Mouse (Mus musculus) inflammation-experienced regulatory T-cells (primary cell): ENCODE results near the gene Taar7f. TPM values are rescaled to one million over a fixed set of nuclear protein-coding genes. Genes with fewer than 3 reads are reported as not detected.

Source experiments
- polyA plus RNA-seq, 2 experiments: library from polyadenylated mRNA; unstranded; fragments of 100-300 nt; shearing (Covaris generic); gene quantifications; one replicate each; pipeline ENCODE4 v1.2.1; 2017

Gene Taar7f
- polyA plus RNA-seq: not detected

GRCm38 (mm10) chr10:24049210-24049609 is at the start of gene Taar7f:
TSS of gene Taar7f (plus strand) at chr10:24049510.

DNA sequence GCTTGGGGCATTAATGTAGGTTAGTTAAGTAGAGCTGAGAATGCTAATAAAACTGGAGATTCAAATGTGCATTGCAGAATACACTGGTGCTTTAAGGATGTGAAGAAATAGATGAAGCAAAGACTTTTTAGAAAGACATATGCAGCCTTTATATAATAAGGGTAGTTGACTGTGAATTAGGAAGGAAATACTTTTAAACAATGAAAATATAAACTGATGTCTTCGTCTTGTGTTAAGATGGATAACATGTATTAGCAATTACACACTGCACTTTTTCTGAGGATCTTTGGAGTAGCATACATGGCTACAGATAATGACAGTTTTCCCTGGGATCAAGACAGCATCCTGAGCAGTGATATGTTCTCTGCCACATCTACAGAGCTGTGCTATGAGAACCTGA is 49.7 kb upstream of the Taar7f start, which contains the start of gene Taar7b:
Gene Taar7b (plus strand): TSS at position 301 of the 400 bp plus-strand sequence.

GRCm38 (mm10) chr10:24026922-24027321 is 22.4 kb upstream of the Taar7f start, which contains the start of gene Taar7d:
TSS of gene Taar7d (plus strand) at chr10:24027222.

DNA sequence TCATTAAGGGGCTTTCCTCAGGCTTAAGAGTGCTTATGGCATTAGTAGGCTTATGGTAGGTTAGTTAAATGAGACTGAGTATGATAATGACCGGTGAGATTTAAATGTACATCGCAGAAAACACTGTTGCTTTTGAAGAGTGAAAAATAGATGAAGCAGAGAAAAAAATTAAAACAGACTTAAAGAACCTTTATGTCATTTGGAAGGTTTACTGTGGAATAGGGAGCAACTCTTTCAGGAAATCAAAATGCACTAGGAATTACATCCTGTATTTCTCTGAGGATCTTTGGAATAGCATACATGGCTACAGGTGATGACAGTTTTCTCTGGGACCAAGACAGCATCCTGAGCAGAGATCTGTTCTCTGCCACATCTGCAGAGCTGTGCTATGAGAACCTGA is 12.0 kb upstream of the Taar7f start, which contains the start of gene Taar7e:
Gene Taar7e (plus strand): TSS at position 301 of the 400 bp plus-strand sequence.

DNA sequence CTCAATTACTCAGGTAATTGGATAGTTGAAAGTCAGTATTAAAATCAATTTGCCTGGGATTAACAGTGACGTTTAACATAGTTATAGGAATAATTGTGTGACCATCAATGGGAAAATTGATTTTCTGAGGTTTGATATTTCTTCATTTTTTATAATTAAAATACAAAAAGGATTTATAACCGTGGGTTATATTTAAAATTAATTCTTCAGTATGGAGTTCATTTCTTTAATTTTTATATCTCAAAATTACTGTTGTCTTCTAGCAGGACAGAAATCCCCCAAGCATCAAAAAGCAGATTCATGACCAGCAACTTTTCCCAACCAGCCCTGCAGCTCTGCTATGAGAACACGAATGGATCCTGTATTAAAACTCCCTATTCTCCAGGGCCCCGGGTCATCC is 26.9 kb downstream of the Taar7f start, which contains the start of gene Taar8a:
Gene Taar8a (plus strand): TSS at position 301 of the 400 bp plus-strand sequence.

DNA sequence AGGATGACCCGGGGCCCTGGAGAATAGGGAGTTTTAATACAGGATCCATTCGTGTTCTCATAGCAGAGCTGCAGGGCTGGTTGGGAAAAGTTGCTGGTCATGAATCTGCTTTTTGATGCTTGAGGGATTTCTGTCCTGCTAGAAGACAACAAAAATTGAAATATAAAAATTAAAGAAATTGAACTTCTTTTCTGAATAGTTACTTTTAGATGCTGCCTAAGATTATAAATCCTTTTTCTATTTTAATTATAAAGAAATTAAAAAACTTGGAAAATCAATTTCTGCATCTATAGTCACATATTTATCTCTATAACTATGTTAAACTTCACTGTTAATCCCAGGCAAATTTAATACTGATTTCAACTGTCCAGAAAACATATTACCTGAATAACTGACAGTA is 42.9 kb downstream of the Taar7f start, which contains the start of gene Taar8b:
Gene Taar8b (minus strand): TSS at position 101 of the 400 bp plus-strand sequence.

Other genes starting within 250 kb of the Taar7f start
- under 1 TPM; 0.11 to 0.16 TPM for gene Vnn3, start 198.0 kb upstream of the Taar7f start, polyA plus RNA-seq
- under 1 TPM; 0.53 to 0.74 TPM for gene Vnn1, start 154.8 kb upstream of the Taar7f start, polyA plus RNA-seq
- gene Taar1, start 129.2 kb upstream of the Taar7f start, polyA plus RNA-seq: 1 to 10 TPM in 1 of 2 experiments, not detected in 1; 1.7 TPM
- not detected for gene Taar2, start 110.9 kb upstream of the Taar7f start, polyA plus RNA-seq
- not detected for gene Taar3, start 100.0 kb upstream of the Taar7f start, polyA plus RNA-seq
- gene Taar4, start 89.0 kb upstream of the Taar7f start, polyA plus RNA-seq: not detected
- gene Taar5, start 78.8 kb upstream of the Taar7f start, polyA plus RNA-seq: 1 to 10 TPM in 1 of 2 experiments, not detected in 1; 1.2 TPM
- under 1 TPM in 1 of 2 experiments, not detected in 1; 0.16 TPM for gene Taar6, start 63.9 kb upstream of the Taar7f start, polyA plus RNA-seq
- gene Taar7a, start 56.0 kb upstream of the Taar7f start, polyA plus RNA-seq: under 1 TPM in 1 of 2 experiments, not detected in 1; 0.36 TPM
- under 1 TPM in 1 of 2 experiments, not detected in 1; 0.98 TPM for gene Taar7b, start 49.6 kb upstream of the Taar7f start, polyA plus RNA-seq
- not detected for gene Taar7d, start 22.3 kb upstream of the Taar7f start, polyA plus RNA-seq
- under 1 TPM; 0.46 to 0.50 TPM for gene Taar7e, start 11.9 kb upstream of the Taar7f start, polyA plus RNA-seq
- not detected for gene Taar8a, start 27.0 kb downstream of the Taar7f start, polyA plus RNA-seq
- gene Taar8b, start 42.8 kb downstream of the Taar7f start, polyA plus RNA-seq: not detected
- gene Taar8c, start 52.4 kb downstream of the Taar7f start, polyA plus RNA-seq: not detected
- gene Taar9, start 60.0 kb downstream of the Taar7f start, polyA plus RNA-seq: 1 to 10 TPM in 1 of 2 experiments, under 1 TPM in 1; 0.14 to 1.4 TPM
- 10 to 100 TPM; 39.8 to 48.8 TPM for gene Stx7, start 99.8 kb downstream of the Taar7f start, polyA plus RNA-seq
- not detected for gene Moxd1, start 174.0 kb downstream of the Taar7f start, polyA plus RNA-seq